Mouse (Mus musculus) ovary, adult 10 weeks (tissue): ENCODE data around the gene Mamld1. TPM values are rescaled to one million over a fixed set of nuclear protein-coding genes. Genes with fewer than 3 reads are reported as not detected.

Experiments used
- polyA plus RNA-seq: library from polyadenylated mRNA; stranded (reverse); fragments of 350-450 nt; fragmentation: Illumina TruSeq; extraction: RNeasy Lipid Tissue Mini Kit (QIAGEN cat#74804); gene quantifications from one replicate; pipeline ENCODE4 v1.2.3, GENCODE M21; 2014

The Mamld1 gene
- 31.8 TPM for polyA plus RNA-seq

DNA sequence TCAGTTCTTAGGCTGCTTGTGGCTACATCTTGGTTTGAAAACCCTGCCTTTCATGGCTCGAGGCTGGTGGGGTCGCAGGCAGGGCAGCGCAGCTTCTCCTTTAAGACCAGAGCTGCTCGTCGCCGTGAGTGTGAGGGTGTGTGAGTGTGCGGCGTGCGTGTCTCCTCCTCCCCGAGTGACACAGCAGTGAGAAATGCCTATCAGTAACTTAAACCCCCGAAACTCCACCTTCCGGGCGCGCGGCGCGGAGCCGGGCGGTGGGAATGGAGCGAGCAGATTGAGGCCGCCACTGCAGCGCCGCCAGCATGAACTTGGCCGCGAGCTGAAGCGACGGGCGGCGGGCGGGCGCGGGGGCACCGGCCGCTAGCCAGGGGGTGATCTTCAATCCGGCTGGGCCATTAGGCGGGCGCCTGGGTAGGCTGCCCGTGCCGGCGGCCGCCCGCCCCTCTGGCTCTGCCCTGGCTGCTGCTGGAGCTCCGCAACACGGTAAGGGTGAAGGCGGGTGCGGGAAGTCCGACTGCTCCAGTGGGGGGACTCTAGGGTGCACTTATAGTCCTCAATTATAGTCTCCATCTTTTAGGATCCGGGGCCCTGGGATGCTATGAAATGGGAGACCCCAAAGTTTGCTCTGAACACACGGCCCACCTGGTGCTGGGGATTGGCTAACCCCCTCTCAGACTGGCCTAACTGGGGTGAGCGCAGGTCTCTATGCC lies at the start of gene Mamld1:
Gene Mamld1, plus strand, starts transcription at position 393 of the 713 bp plus-strand sequence.

Other genes with a start within 250 kb of the Mamld1 start
- 16.3 TPM for gene Mtm1, start 160.5 kb downstream of the Mamld1 start, polyA plus RNA-seq